Mouse (Mus musculus): Measurements from ENCODE around the gene Hoxa11. TPM values are rescaled to one million over a fixed set of nuclear protein-coding genes. Genes with fewer than 3 reads are reported as not detected.

Gene Hoxa11
- polyA plus RNA-seq (2012; rRNA removed), result 0.04 and 4.8 TPM in 2 replicates

DNA sequence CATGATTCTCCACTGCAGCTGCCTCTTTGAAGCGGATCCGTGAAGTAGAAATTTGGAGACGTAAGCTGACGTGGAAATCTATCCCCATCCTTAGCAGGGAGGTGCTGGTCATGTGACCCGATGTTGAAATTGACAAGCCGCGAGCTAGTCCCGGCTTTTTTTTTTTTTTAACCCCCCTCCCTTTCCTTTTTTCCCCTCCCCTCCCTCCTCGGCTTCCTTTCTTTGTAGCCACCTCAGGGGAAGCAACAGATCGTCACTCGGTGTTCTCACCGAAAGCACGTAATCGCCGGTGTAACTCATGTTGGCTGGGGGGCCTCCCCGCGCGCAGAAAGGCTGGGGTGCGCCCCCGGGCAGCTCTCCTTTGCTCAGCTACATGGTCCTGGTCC lies at the start of gene Hoxa11:
Hoxa11 (minus strand) TSS at position 54 of the 386 bp plus-strand sequence.

DNA sequence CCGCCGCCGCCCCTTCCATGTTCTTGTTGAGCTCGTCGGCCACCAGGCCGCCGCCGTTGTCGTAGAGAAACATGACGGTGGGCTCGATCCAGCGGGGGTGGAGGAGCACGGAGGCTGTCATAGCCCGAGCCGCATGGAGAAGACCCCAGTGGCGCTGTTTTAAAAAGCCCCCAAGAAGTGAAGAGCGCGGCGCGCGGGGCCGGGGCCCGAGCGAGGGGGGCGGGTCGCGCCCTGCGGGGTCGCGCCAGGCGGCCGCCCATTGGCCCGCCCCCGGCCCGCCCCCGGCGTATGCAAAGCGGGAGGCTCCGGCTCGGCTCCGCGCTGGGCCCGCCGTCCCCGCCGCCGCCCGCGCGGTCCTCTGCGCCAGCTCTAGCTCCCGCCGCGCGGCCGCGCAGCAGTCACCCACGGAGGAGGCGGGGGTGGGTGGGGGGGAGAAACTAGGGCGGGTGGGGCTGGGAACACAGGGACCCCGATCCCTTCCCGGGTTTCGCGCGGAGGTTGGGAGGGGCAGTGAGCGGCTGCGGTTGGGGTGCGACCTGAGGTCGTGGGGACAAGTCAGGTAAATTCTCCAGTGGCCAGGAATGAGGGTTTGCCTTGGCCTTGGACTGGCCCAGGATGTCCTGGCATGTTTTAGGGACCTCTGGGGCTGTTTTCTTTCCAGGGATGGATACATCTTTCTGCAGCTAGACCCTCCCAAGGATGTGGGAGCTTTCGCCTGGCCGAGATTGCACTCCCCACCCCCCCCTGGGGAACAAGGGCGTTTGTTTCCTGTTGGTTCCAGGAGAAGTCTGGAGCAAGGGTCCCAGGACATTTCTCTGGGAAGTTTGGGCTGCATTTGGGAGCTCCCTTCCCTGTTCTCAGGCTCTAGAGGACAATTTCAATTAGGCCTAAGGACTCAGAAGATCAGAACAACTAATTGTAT lies 15.3 kb upstream of the Hoxa11 start, which contains the start of gene Hoxa13:
Hoxa13 (minus strand) TSS at position 227 of the 922 bp plus-strand sequence.

DNA sequence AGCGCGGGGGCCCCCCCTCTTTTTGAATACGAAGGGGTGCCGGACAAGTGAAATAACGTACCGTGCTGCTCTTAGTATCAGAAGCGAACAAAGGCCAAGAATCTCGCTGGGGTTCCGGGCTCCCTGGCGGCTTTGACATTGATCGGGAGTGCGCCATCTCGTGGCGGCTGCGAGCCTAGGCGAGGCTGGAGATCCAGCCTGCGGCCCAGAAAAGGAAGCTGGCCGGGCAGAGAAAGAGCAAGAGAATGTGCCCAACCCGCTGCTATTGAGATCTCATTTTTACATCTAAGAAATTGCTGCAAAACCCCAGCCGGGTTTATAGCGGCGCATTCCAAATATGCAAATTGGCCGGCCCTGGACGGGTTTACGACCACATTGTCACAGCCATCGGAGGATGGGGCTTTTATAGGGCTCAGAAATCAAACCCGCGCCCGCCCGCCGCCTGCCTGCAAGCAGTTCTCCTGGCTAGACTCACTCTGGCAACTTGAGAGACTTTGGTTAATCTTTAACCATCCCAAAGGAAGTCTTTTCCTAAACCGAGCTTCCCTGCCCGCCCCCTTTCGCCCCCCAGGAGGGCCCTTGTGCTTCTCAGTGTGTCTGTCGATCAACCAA lies 5.1 kb downstream of the Hoxa11 start, which contains the start of gene Hoxa10:
Hoxa10 (minus strand) TSS at position 466 of the 612 bp plus-strand sequence.

DNA sequence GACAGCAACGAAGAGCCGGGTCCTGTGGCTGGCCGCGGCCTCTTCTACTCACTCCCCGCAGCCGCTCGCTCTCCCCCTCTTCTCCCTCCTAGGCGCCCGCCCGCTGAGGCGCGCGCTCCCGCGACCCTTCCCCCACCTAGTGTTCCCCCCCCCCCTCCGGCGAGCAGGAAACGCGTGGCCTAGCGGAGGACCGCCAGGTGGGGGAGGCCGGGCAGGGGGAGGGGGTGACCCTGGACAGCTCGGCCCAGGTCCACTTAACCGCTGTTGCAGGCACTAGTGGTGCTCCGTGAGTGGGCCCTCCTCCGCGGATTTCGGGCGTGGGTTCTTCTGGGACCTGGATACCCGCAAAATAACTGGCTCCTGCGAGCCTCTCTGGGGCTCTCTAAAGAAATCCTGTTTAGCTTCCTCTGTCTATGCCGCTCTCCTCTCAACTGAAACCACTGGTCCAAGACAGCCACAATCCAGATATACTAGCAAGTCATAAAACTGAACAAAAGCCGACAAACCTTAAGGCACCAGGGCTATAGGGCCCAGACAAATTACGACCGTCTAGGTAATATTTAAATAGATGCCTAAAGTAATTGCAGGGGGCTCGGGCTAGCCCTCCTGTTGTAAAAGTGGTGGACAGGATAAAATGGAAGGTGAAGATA lies 15.0 kb downstream of the Hoxa11 start, which contains the start of gene Hoxa9:
Hoxa9 (minus strand) TSS at position 574 of the 650 bp plus-strand sequence.

DNA sequence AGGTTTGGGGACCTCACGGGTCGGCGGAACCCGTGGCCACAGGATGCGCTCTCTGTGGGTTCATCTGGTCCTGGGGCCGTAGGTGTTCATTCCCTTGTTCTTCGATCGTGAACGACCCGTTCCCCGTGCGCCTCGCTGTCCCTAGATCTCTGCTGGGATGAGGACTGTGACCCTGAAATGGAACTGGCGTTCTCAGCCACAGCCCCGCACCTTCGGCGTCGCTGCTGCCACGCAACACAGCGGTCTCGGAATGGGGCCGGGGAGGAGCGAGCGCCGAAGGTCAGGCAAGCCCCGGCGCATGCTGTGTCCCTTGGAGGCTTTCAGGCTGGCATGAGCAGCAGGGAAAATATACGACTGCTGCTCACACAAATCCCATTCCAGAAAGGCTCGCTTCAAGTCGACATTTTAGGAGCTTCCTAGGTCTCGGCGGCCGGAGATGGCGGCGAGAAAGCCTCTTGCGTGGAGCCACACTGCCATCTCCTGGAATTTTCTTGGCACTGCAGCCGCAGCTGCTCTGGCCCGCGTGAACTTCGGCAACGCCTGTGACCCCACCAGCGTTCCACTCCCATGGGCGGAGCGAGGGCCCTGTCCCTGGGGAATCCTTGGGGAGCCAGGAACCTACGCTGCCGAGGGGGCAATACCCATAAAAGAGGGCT lies 24.1 kb downstream of the Hoxa11 start, which contains the start of gene Hoxa7:
Hoxa7 (minus strand) TSS at position 518 of the 656 bp plus-strand sequence.

DNA sequence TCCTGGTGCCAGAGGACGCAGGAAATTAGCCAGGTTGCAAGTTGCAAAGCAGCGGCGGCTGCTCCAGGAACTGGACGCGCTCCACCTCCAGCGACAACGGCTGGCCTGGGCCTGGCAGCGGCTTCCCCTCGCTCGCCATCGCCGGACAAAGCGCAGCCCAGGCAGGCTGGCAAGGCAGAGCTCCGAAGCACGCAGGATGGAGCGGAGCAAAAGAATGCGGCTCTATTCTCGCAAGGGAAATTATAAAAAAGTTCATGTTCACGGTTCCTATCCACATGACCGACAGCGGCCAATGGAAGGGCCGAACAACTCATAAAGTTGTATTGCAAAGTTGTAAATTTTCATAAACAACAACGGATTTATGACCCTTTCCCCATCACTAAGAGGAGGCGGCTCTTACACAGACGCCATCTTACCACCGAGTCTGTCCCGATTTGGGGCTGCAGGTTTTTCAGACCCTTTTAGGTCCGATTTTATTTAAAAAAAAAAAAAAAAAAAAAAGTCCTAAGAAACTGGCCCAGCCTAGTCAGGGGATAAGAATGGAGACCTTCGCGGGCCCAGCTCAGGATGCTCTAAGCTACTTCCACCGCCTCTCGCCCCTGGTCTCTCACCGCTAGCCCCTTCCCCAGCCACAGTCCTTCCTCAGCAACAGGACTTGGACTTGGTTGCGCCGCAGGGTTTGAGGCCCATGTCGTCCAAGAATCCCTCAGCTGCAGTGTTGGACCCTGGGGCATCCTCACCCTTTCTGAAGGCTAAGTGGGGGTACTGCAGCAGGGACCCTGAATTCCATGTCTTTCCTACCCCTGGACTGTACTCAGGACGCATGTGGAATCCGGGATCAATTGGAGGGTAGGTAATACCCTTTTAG lies 32.3 kb downstream of the Hoxa11 start, which contains the start of the genes Hoxa3 and Gm28308:
Hoxa3 (minus strand) TSS at position 218 of the 868 bp plus-strand sequence.
Gm28308 (minus strand) TSS at position 221 of the 868 bp plus-strand sequence.

DNA sequence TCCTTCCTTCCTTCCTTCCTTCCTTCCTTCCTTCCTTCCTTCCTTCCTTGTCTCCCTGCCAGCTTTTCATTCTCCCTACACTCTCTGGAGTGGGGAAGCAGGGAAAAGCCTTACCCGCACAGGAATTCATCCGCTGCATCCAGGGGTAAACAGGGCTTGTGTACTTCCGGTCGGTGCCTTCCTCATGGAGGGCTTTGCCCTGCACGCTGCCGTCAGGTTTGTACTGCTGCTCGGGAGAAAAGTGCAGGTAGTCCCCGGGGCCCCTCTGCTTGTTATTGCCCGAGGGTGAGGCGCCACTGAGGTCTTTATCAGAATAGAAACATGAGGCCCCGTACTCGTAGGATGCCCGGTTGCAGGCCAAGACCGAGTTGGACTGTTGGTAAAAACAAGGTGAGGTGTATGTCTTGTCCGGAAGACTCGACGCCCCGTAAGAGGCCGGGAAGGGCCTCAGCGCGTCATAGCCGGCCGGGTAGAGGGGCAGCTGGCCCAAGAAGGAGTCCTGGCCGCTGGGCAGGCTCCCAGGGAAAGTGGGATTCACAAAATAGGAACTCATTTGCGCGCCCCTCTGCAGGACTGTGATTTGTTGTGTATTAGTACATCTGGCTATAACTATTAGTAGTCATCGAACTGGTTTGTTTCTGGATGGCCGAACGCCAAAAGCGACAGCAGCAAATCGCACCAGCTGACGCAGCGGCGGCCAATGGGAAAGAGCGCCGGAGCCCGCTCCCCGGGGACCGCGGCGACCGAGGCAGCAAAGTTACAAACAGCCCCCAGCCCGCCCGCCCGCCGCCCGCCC lies 37.3 kb downstream of the Hoxa11 start, which contains the start of gene Hoxa6:
Hoxa6 (minus strand) TSS at position 651 of the 796 bp plus-strand sequence.

DNA sequence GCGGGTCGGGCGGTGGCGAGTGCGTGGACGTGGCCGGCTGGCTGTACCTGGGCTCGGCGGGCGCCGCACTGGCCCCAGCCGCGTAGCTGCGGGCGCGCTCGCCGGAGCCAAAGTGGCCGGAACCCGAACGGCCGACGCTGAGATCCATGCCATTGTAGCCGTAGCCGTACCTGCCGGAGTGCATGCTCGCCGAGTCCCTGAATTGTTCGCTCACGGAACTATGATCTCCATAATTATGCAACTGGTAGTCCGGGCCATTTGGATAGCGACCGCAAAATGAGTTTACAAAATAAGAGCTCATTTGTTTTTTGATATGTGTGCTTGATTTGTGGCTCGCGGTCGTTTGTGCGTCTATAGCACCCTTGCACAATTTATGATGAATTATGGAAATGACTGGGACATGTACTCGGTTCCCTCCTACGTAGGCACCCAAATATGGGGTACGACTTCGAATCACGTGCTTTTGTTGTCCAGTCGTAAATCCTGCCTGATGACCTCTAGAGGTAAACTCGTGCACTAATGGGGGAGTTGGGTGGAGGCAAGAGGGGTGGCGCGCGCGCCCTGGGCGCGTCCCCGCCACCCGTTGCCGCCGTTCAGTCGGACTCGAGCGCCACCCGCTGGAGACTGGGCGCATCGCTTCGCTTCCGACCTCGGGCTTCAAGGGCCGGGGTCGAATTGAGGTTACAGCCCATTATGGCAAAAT lies 41.4 kb downstream of the Hoxa11 start, which contains the start of gene Hoxa5:
Hoxa5 (minus strand) TSS at position 538 of the 703 bp plus-strand sequence.

Other genes with a start within 250 kb of the Hoxa11 start
- gene Skap2, start 233.3 kb downstream of the Hoxa11 start, polyA plus RNA-seq (2012; rRNA removed), result 6.7 and 17.4 TPM in 2 replicates
- 0.35 and 2.5 TPM in 2 replicates for gene Hoxa1, start 87.5 kb downstream of the Hoxa11 start, polyA plus RNA-seq (2012; rRNA removed)
- 0.83 and 15.3 TPM in 2 replicates for gene Hoxa2, start 81.0 kb downstream of the Hoxa11 start, polyA plus RNA-seq (2012; rRNA removed)
- gene 5730596B20Rik, start 68.3 kb downstream of the Hoxa11 start, polyA plus RNA-seq (2012; rRNA removed), result 0.07 and 1.5 TPM in 2 replicates
- 0.85 and 13.1 TPM in 2 replicates for gene Hoxa4, start 54.1 kb downstream of the Hoxa11 start, polyA plus RNA-seq (2012; rRNA removed)
- gene Hoxa5, start 41.2 kb downstream of the Hoxa11 start, polyA plus RNA-seq (2012; rRNA removed), result 1.9 and 37.9 TPM in 2 replicates
- 0.10 and 10.2 TPM in 2 replicates for gene Hoxa6, start 37.1 kb downstream of the Hoxa11 start, polyA plus RNA-seq (2012; rRNA removed)
- gene Hoxa3, start 32.5 kb downstream of the Hoxa11 start, polyA plus RNA-seq (2012; rRNA removed), result 1.2 and 20.2 TPM in 2 replicates
- gene Gm28308, start 32.5 kb downstream of the Hoxa11 start, polyA plus RNA-seq (2012; rRNA removed), result 3.1 TPM in 1 of 2 replicates, not detected in the other
- 0.77 and 23.7 TPM in 2 replicates for gene Hoxa7, start 24.0 kb downstream of the Hoxa11 start, polyA plus RNA-seq (2012; rRNA removed)
- gene Hoxa9, start 14.7 kb downstream of the Hoxa11 start, polyA plus RNA-seq (2012; rRNA removed), result 1.2 and 40.0 TPM in 2 replicates
- 0.36 and 24.7 TPM in 2 replicates for gene Hoxa10, start 5.0 kb downstream of the Hoxa11 start, polyA plus RNA-seq (2012; rRNA removed)
- gene Hoxa13, start 15.1 kb upstream of the Hoxa11 start, polyA plus RNA-seq (2012; rRNA removed), result 0.05 and 2.5 TPM in 2 replicates
- gene Evx1, start 67.7 kb upstream of the Hoxa11 start, polyA plus RNA-seq (2012; rRNA removed), result 1.4 and 2.0 TPM in 2 replicates

Measured in central nervous system, embryonic 11.5 days (tissue).